Mouse (Mus musculus) neural tube, embryonic 14.5 days (tissue): ENCODE results near the gene Gramd1b. TPM values are rescaled to one million over a fixed set of nuclear protein-coding genes. Genes with fewer than 3 reads are reported as not detected.

Experiments used
- ATAC-seq: fragments of 200-750 bp; cut with Nextera tagmentation; 2 replicates; pipeline ENCODE4 v1.8.0; 2017; ENCODE audit warnings: low read depth, mild to moderate bottlenecking, moderate TSS enrichment, moderate library complexity
- H3K27ac ChIP-seq: fragments of 300-500 bp; sonication (generic); 2 replicates; pipeline ENCODE4 v1.5.1; 2014; ENCODE audit warnings: low read depth, mild to moderate bottlenecking, control low read depth, low read length, moderate library complexity, mixed read lengths
- H3K27me3 ChIP-seq: fragments of 300-500 bp; sonication (generic); 2 replicates; pipeline ENCODE4 v1.6.1; 2014; ENCODE audit warnings: low read length; ENCODE audit not compliant: control insufficient read depth, insufficient read depth
- H3K36me3 ChIP-seq: fragments of 300-500 bp; sonication (generic); 2 replicates; pipeline ENCODE4 v1.6.1; 2014; ENCODE audit warnings: low read length, mixed read lengths; ENCODE audit not compliant: control insufficient read depth, insufficient read depth
- H3K4me1 ChIP-seq: fragments of 300-500 bp; sonication (generic); 2 replicates; pipeline ENCODE4 v1.6.1; 2014; ENCODE audit warnings: low read length; ENCODE audit not compliant: control insufficient read depth, insufficient read depth
- H3K4me2 ChIP-seq: fragments of 300-500 bp; sonication (generic); 2 replicates; pipeline ENCODE4 v1.6.1; 2014; ENCODE audit warnings: mild to moderate bottlenecking, low read depth, low read length, control low read depth
- H3K4me3 ChIP-seq: fragments of 300-500 bp; sonication (generic); 2 replicates; pipeline ENCODE4 v1.5.1; 2014; ENCODE audit warnings: low read depth, low read length, control low read depth, mixed read lengths
- H3K9ac ChIP-seq: fragments of 300-500 bp; sonication (generic); replicated peaks from 2 replicates; pipeline ENCODE4 v1.6.1; 2014; ENCODE audit warnings: low read depth, mild to moderate bottlenecking, control low read depth, low read length, mixed read lengths
- H3K9me3 ChIP-seq: fragments of 300-500 bp; sonication (generic); 2 replicates; pipeline ENCODE4 v1.6.1; 2016; ENCODE audit warnings: low read length; ENCODE audit not compliant: control insufficient read depth
- WGBS: fragments of 180-500 bp; shearing (Covaris S2); extraction: QIAGEN DNeasy Blood & Tissue Kit; methylation state at CpG from one replicate; pipeline ENCODE4 v1.1.7; 2014; 5-methylcytosine and 5-hydroxymethylcytosine counted together
- polyA plus RNA-seq: library from polyadenylated mRNA; unstranded; fragments of >200 nt; fragmentation: Nextera tagmentation; extraction: Ambion mirVana; gene quantifications from 2 replicates; pipeline ENCODE4 v1.2.1, GENCODE M21; 2014

Gene Gramd1b
- polyA plus RNA-seq, 1 experiment from 2014 or later: 13.9 TPM

- no peaks in the 10 kb centered on the region for H3K9me3 ChIP-seq
- H3K4me3 ChIP-seq: peak overlapping the region; percentile 60
- peak overlapping the region; percentile 66 for H3K9ac ChIP-seq
- peak overlapping the region; percentile 69 for H3K4me2 ChIP-seq
- no peak for ATAC-seq
- peaks cover 29% of the 10 kb centered on the region; the same call in 1 of the 2 replicates for H3K4me1 ChIP-seq
- no peaks in the 10 kb centered on the region; the same call in 1 of the 2 replicates for H3K27me3 ChIP-seq
- WGBS: 20% methylated on average over 8 of the region's 8 CpGs
- H3K36me3 ChIP-seq: no peaks in the 10 kb centered on the region
- peak overlapping the region; percentile 84 for H3K27ac ChIP-seq
These were observed 261.3 kb downstream of the Gramd1b start for GRCm38 (mm10) chr9:40269880-40270279.

- Histone ChIP-seq H3K4me1 (peaks cover 29% of the 10 kb centered on the region; the same call in 1 of the 2 replicates), H3K4me3 (peak within 1 kb of the TSS; percentile 60), H3K9ac (peak within 1 kb of the TSS; percentile 66), H3K36me3 (no peaks in the 10 kb centered on the region), H3K27ac (peak within 1 kb of the TSS; percentile 84), H3K4me2 (peak within 1 kb of the TSS; percentile 69), H3K9me3 (no peaks in the 10 kb centered on the region), H3K27me3 (no peaks in the 10 kb centered on the region; the same call in 1 of the 2 replicates)
- peak; percentile 96 for ATAC-seq
- WGBS: under 1% methylated on average over 41 of the region's 42 CpGs
These were observed 261.9 kb downstream of the Gramd1b start, which contains the start of gene Scn3b for GRCm38 (mm10) chr9:40269103-40269861. Gene Scn3b, plus strand, starts transcription at chr9:40269217.

- Histone ChIP-seq H3K4me1 (peaks cover 28% of the 10 kb centered on the region; the same call in 1 of the 2 replicates), H3K36me3 (no peaks in the 10 kb centered on the region), H3K27me3 (no peaks in the 10 kb centered on the region; the same call in 1 of the 2 replicates), H3K27ac (peak overlapping the region; percentile 84), H3K9ac (peak overlapping the region; percentile 66), H3K9me3 (no peaks in the 10 kb centered on the region), H3K4me2 (peak overlapping the region; percentile 69), H3K4me3 (peak overlapping the region; percentile 60)
- ATAC-seq: no peak; the same call in 1 of the 2 replicates
- 7% methylated on average over 4 of the region's 4 CpGs for WGBS
These were observed 262.5 kb downstream of the Gramd1b start for GRCm38 (mm10) chr9:40268748-40269102.

GRCm38 (mm10) chr9:40268040-40268747, 263.0 kb downstream of the Gramd1b start:
- peaks cover 24% of the 10 kb centered on the region; the same call in 1 of the 2 replicates for H3K4me1 ChIP-seq
- H3K9me3 ChIP-seq: no peaks in the 10 kb centered on the region
- H3K4me3 ChIP-seq: peak overlapping the region; percentile 60
- H3K27me3 ChIP-seq: no peaks in the 10 kb centered on the region; the same call in 1 of the 2 replicates
- H3K9ac ChIP-seq: peak overlapping the region; percentile 41; the same call in 1 of the 2 replicates
- no peak; the same call in 1 of the 2 replicates for ATAC-seq
- H3K36me3 ChIP-seq: no peaks in the 10 kb centered on the region
- peak overlapping the region; percentile 84 for H3K27ac ChIP-seq
- WGBS: 13% methylated on average over 21 of the region's 21 CpGs
- H3K4me2 ChIP-seq: peak overlapping the region; percentile 69

- Histone ChIP-seq H3K27me3 (no peaks in the 10 kb centered on the region), H3K4me1 (peaks cover 7% of the 10 kb centered on the region; the same call in 1 of the 2 replicates), H3K36me3 (no peaks in the 10 kb centered on the region), H3K4me3 (no peak overlapping the region), H3K9me3 (no peaks in the 10 kb centered on the region), H3K9ac (no peak overlapping the region), H3K27ac (no peak overlapping the region), H3K4me2 (no peak overlapping the region)
- WGBS: 77% methylated on average over 6 of the region's 6 CpGs
- ATAC-seq: no peak
These were observed 267.3 kb downstream of the Gramd1b start for GRCm38 (mm10) chr9:40263874-40264273.

GRCm38 (mm10) chr9:40252459-40252858, 278.7 kb downstream of the Gramd1b start:
- Histone ChIP-seq H3K36me3 (no peaks in the 10 kb centered on the region), H3K4me1 (no peaks in the 10 kb centered on the region), H3K9me3 (no peaks in the 10 kb centered on the region), H3K4me3 (no peak overlapping the region), H3K4me2 (no peak overlapping the region), H3K27ac (no peak overlapping the region), H3K27me3 (no peaks in the 10 kb centered on the region), H3K9ac (no peak overlapping the region)
- no peak for ATAC-seq
- WGBS: 78% methylated on average over 3 of the region's 3 CpGs

- H3K27me3 ChIP-seq: no peaks in the 10 kb centered on the region
- no peak overlapping the region for H3K4me2 ChIP-seq
- H3K36me3 ChIP-seq: no peaks in the 10 kb centered on the region
- H3K9me3 ChIP-seq: no peaks in the 10 kb centered on the region
- no peaks in the 10 kb centered on the region for H3K4me1 ChIP-seq
- H3K4me3 ChIP-seq: no peak overlapping the region
- no peak overlapping the region for H3K9ac ChIP-seq
- no peak for ATAC-seq
- H3K27ac ChIP-seq: no peak overlapping the region
- 74% methylated on average over 1 of the region's 1 CpGs for WGBS
These were observed 282.1 kb downstream of the Gramd1b start for GRCm38 (mm10) chr9:40249106-40249505.

- H3K4me2 ChIP-seq: no peak overlapping the region
- no peak overlapping the region for H3K9ac ChIP-seq
- no peak overlapping the region for H3K27ac ChIP-seq
- no peaks in the 10 kb centered on the region for H3K9me3 ChIP-seq
- H3K36me3 ChIP-seq: no peaks in the 10 kb centered on the region
- whole genome bisulfite sequencing: 66% methylated on average over 6 of the region's 6 CpGs
- peaks cover 3% of the 10 kb centered on the region; the same call in 1 of the 2 replicates for H3K4me1 ChIP-seq
- H3K27me3 ChIP-seq: no peaks in the 10 kb centered on the region
- ATAC-seq: no peak
- no peak overlapping the region for H3K4me3 ChIP-seq
These were observed 284.5 kb downstream of the Gramd1b start for GRCm38 (mm10) chr9:40246702-40247101.
